Mouse (Mus musculus) ES-E14 (cell line): ENCODE measurements around the gene Gm42417. TPM values are rescaled to one million over a fixed set of nuclear protein-coding genes. Genes with fewer than 3 reads are reported as not detected.
"Not testable (repeated sequence)": the region's sequence is repeated elsewhere in the genome, so short reads cannot be mapped to it uniquely, and the experiment has no call there.

ENCODE experiments used
- DNase-seq: peaks from one replicate; pipeline ENCODE4 v3.0.0-alpha.2; 2013; ENCODE audit warnings: low read depth, low spot score
- H3K27ac ChIP-seq: 2 replicates; pipeline ENCODE4 v1.5.1; 2012; ENCODE audit warnings: low read depth, mild to moderate bottlenecking, low read length, moderate library complexity, mixed read lengths; ENCODE audit not compliant: poor library complexity, insufficient read depth, severe bottlenecking
- H3K36me3 ChIP-seq: 2 replicates; pipeline ENCODE4 v1.6.1; 2012; ENCODE audit warnings: mild to moderate bottlenecking, low read length, moderate library complexity, mixed read lengths; ENCODE audit not compliant: control insufficient read depth, poor library complexity, insufficient read depth, severe bottlenecking
- H3K4me1 ChIP-seq, 2 experiments: fragments of 150-350 bp in 1 of 2; sonication (generic) in 1 of 2; 2 replicates each; pipeline ENCODE4 v1.6.1; 2012; ENCODE audit warnings: low read length in 2 of 2, mild to moderate bottlenecking in 1 of 2, mixed read lengths in 1 of 2; ENCODE audit not compliant: control insufficient read depth in 2 of 2, insufficient read depth in 2 of 2, poor library complexity in 1 of 2
- H3K4me3 ChIP-seq, 2 experiments: fragments of 150-350 bp in 1 of 2; sonication (generic) in 1 of 2; 2 replicates each; pipeline ENCODE4 v1.5.1; 2012; ENCODE audit warnings: low read length in 2 of 2, low read depth in 1 of 2, mild to moderate bottlenecking in 1 of 2, mixed read lengths in 1 of 2; ENCODE audit not compliant: insufficient read depth in 1 of 2, poor library complexity in 1 of 2, severe bottlenecking in 1 of 2
- H3K9ac ChIP-seq: 2 replicates; pipeline ENCODE4 v1.6.1; 2012; ENCODE audit warnings: low read depth, mild to moderate bottlenecking, low read length, mixed read lengths; ENCODE audit not compliant: poor library complexity, insufficient read depth, severe bottlenecking
- H3K9me3 ChIP-seq: fragments of 150-350 bp; sonication (generic); 2 replicates; pipeline ENCODE4 v1.6.1; 2012; ENCODE audit warnings: low read depth, mild to moderate bottlenecking, low read length; ENCODE audit not compliant: control insufficient read depth, insufficient read depth
- CHD2 ChIP-seq: IDR thresholded peaks from 2 replicates; pipeline ENCODE4 v1.6.1; 2014; ENCODE audit warnings: mild to moderate bottlenecking, low read depth, low read length, inconsistent platforms
- HCFC1 ChIP-seq: IDR thresholded peaks from 2 replicates; pipeline ENCODE4 v1.6.1; 2012; ENCODE audit warnings: low read length, inconsistent platforms, borderline replicate concordance; ENCODE audit not compliant: insufficient read depth
- MAFK ChIP-seq: IDR thresholded peaks from 2 replicates; pipeline ENCODE4 v1.6.1; 2014; ENCODE audit warnings: mild to moderate bottlenecking, low read depth, low read length, inconsistent platforms; ENCODE audit not compliant: insufficient read depth
- ZC3H11A ChIP-seq: IDR thresholded peaks from 2 replicates; pipeline ENCODE4 v1.6.1; 2012; ENCODE audit warnings: low read depth, mild to moderate bottlenecking, inconsistent platforms, low read length, borderline replicate concordance
- ZNF384 ChIP-seq: IDR thresholded peaks from 2 replicates; pipeline ENCODE4 v1.6.1; 2012; ENCODE audit warnings: low read depth, low read length, inconsistent platforms
- in situ Hi-C, 2 experiments: fragments of 600-800 bp; cut with MboI; formaldehyde crosslinking; loops; one replicate each; pipeline ENCODE4 v1.15.1; 2025; ENCODE audit warnings: low sequenced_read_pairs in 2 of 2, inconsistent platforms in 1 of 2; ENCODE audit not compliant: unreplicated experiment in 2 of 2
- total RNA-seq: library from RNA; depleted of rRNA; stranded (reverse); fragments of 300-350 nt; gene quantifications from 2 replicates; pipeline ENCODE4 v1.2.3, GENCODE M21; 2012

Gene Gm42417
- total RNA-seq, 1 experiment: not detected

DNA sequence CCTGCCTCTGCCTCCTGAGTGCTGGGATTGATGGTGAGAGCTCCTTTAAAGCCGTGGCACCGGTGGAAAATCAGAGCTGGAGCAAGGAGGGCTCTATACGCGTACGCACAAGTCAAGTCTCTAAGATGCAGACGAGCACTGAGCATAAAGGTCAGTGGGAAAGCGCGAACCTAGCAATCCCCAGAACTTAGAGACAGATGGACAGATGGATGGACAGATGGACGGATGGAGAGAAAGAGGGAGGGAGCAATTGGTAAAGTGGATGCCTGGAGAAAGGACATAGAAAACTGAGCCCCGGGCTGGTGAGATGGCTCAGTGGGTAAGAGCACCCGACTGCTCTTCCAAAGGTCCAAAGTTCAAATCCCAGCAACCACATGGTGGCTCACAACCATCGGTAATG, 1.6 kb upstream of the Gm42417 start:
- DNase-seq: no peak
- TF ChIP-seq ZC3H11A: no peak
- no peak for TF ChIP-seq ZNF384
- no peak for TF ChIP-seq CHD2
- TF ChIP-seq MAFK: no peak
- no peak for TF ChIP-seq HCFC1
- H3K27ac ChIP-seq: no peak overlapping the region; the same call in 1 of the 2 replicates
- no peak overlapping the region for H3K4me3 ChIP-seq
- H3K4me1 ChIP-seq: peaks cover 2% of the 10 kb centered on the region in 2 experiments; a peak in 1 of 4 replicates
- no peaks in the 10 kb centered on the region for H3K9me3 ChIP-seq
- H3K9ac ChIP-seq: no peak overlapping the region
- H3K36me3 ChIP-seq: peaks cover 16% of the 10 kb centered on the region; the same call in 1 of the 2 replicates
- in situ Hi-C loops: no loop called here

- Histone ChIP-seq H3K4me1 (peaks cover 0 to 2% of the 10 kb centered on the region in 2 experiments; a peak in 1 of 4 replicates), H3K4me3 (no peak overlapping the region), H3K36me3 (peaks cover 16% of the 10 kb centered on the region; the same call in 1 of the 2 replicates), H3K9me3 (no peaks in the 10 kb centered on the region), H3K9ac (no peak overlapping the region), H3K27ac (no peak overlapping the region)
- no peak for DNase-seq
- TF ChIP-seq CHD2: no peak
- no peak for TF ChIP-seq ZNF384
- TF ChIP-seq HCFC1: no peak
- TF ChIP-seq MAFK: no peak
- in situ Hi-C loops: no loop called here
Measured at GRCm38 (mm10) chr1:36540132-36540531, 903 bp upstream of the Gm42417 start.

DNA sequence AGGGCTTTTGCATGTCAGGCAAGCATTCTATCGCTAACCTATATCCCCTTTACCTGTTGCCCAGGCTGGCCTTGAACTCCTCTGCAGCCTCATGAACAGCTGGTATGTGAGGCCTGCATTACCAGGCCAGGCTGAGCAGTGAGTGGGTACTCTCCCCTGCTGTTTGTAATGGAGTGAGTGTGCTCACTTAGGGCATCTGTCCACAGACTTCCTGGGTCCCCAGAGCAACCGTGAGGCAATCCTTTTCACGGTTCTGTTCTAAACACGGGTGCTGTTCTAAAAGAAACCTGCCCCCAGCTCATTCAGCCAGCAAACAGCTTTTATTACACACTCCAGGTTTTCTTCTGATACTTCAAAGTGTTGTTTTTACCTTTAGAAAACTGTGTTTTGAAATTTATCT, 502 bp downstream of the Gm42417 start:
- Histone ChIP-seq H3K36me3 (peaks cover 16% of the 10 kb centered on the region; the same call in 1 of the 2 replicates), H3K9me3 (no peaks in the 10 kb centered on the region), H3K27ac (no peak overlapping the region), H3K9ac (no peak overlapping the region), H3K4me1 (peaks cover 0 to 2% of the 10 kb centered on the region in 2 experiments; a peak in 1 of 4 replicates), H3K4me3 (no peak overlapping the region)
- no peak for TF ChIP-seq HCFC1
- no peak for TF ChIP-seq MAFK
- TF ChIP-seq ZNF384: no peak
- no peak for TF ChIP-seq CHD2
- TF ChIP-seq ZC3H11A: no peak
- no peak for DNase-seq
- in situ Hi-C loops: no loop called here

- H3K4me1 ChIP-seq, H3K9ac ChIP-seq, H3K27ac ChIP-seq, in situ Hi-C loops, DNase-seq, H3K36me3 ChIP-seq, H3K4me3 ChIP-seq, H3K9me3 ChIP-seq: not testable (repeated sequence)
Measured at GRCm38 (mm10) chr1:36536783-36537182, 2.4 kb downstream of the Gm42417 start, which contains the start of gene Ankrd23. Ankrd23 (minus strand) TSS chr1:36536883.

DNA sequence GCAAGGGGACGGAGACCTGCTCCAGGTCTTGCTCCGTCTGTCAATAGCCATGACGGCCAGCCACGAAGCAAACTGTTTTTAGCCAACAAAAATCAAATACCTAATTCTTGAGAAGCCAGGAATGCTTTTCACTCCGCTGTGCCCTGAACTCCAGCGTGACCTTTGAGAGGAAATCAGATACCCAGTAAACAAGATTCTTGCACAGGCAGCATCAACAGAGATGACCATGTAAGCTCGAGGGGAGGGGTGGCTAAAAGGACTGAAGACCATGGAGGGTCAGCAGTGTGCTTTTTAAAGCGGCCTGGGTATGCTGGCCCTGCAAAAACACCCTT, 2.9 kb downstream of the Gm42417 start:
- Histone ChIP-seq H3K4me1 (peaks cover 2 to 7% of the 10 kb centered on the region in 2 experiments; a peak in 2 of 4 replicates), H3K4me3 (no peak overlapping the region), H3K36me3 (peaks cover 5% of the 10 kb centered on the region; the same call in 1 of the 2 replicates), H3K9me3 (no peaks in the 10 kb centered on the region), H3K9ac (no peak overlapping the region), H3K27ac (no peak overlapping the region)
- TF ChIP-seq MAFK (no peak), HCFC1 (no peak), ZC3H11A (no peak)
- no peak for DNase-seq
- in situ Hi-C loops: no loop called here
